Mouse (Mus musculus) CD4-positive, CD25-positive, alpha-beta regulatory T cell, adult 4 months (primary cell): ENCODE results near the gene Ube2d2b. TPM values are rescaled to one million over a fixed set of nuclear protein-coding genes. Genes with fewer than 3 reads are reported as not detected.
A peak's percentile ranks its signal among the peaks of the same experiment; 100 is the strongest.

Source experiments
- ATAC-seq: one replicate; pipeline ENCODE4 v1.8.0; 2017
- polyA plus RNA-seq, 2 experiments: library from polyadenylated mRNA; unstranded; fragments of 100-300 nt; shearing (Covaris generic); gene quantifications; one replicate each; pipeline ENCODE4 v1.2.1; 2017

Gene Ube2d2b
- under 1 TPM in 1 of 2 experiments, not detected in 1; 0.32 TPM for polyA plus RNA-seq

GRCm38 (mm10) chr5:107829998-107830560 lies at the start of gene Ube2d2b:
Gene Ube2d2b (plus strand): TSS chr5:107830099.
- no peak for ATAC-seq

- peak; percentile 40 for ATAC-seq
Measured at GRCm38 (mm10) chr5:107782360-107782759, 47.5 kb upstream of the Ube2d2b start.

GRCm38 (mm10) chr5:107787682-107788443 lies 42.0 kb upstream of the Ube2d2b start:
- ATAC-seq, result peak; percentile 53

GRCm38 (mm10) chr5:107789492-107789891 lies 40.4 kb upstream of the Ube2d2b start:
- no peak for ATAC-seq

GRCm38 (mm10) chr5:107791966-107792365 lies 37.9 kb upstream of the Ube2d2b start:
- no peak for ATAC-seq

- no peak for ATAC-seq
Measured at GRCm38 (mm10) chr5:107792516-107792915, 37.4 kb upstream of the Ube2d2b start.

- no peak for ATAC-seq
Measured at GRCm38 (mm10) chr5:107793258-107793657, 36.6 kb upstream of the Ube2d2b start.

- ATAC-seq, result peak; percentile 65
Measured at GRCm38 (mm10) chr5:107793927-107794326, 36.0 kb upstream of the Ube2d2b start.

- no peak for ATAC-seq
Measured at GRCm38 (mm10) chr5:107798290-107798689, 31.6 kb upstream of the Ube2d2b start.

- no peak for ATAC-seq
Measured at GRCm38 (mm10) chr5:107801234-107801633, 28.7 kb upstream of the Ube2d2b start.

- ATAC-seq, result no peak
Measured at GRCm38 (mm10) chr5:107802621-107803020, 27.3 kb upstream of the Ube2d2b start.

GRCm38 (mm10) chr5:107807496-107807895 lies 22.4 kb upstream of the Ube2d2b start:
- ATAC-seq, result no peak

GRCm38 (mm10) chr5:107814651-107815050 lies 15.2 kb upstream of the Ube2d2b start:
- no peak for ATAC-seq

GRCm38 (mm10) chr5:107822521-107822920 lies 7.4 kb upstream of the Ube2d2b start:
- no peak for ATAC-seq

- no peak for ATAC-seq
Measured at GRCm38 (mm10) chr5:107831351-107831750, 1.5 kb downstream of the Ube2d2b start.

GRCm38 (mm10) chr5:107834287-107834686 lies 4.4 kb downstream of the Ube2d2b start:
- ATAC-seq, result no peak

- ATAC-seq, result no peak
Measured at GRCm38 (mm10) chr5:107838891-107839644, 9.2 kb downstream of the Ube2d2b start.

GRCm38 (mm10) chr5:107840549-107841238 lies 10.8 kb downstream of the Ube2d2b start:
- ATAC-seq, result peak; percentile 74

GRCm38 (mm10) chr5:107847349-107847748 lies 17.4 kb downstream of the Ube2d2b start:
- ATAC-seq, result no peak

- no peak for ATAC-seq
Measured at GRCm38 (mm10) chr5:107847817-107848216, 17.9 kb downstream of the Ube2d2b start.

- no peak for ATAC-seq
Measured at GRCm38 (mm10) chr5:107848964-107849363, 19.1 kb downstream of the Ube2d2b start.

GRCm38 (mm10) chr5:107853807-107854206 lies 23.9 kb downstream of the Ube2d2b start:
- ATAC-seq, result no peak

- no peak for ATAC-seq
Measured at GRCm38 (mm10) chr5:107854556-107854955, 24.7 kb downstream of the Ube2d2b start.
